Mouse (Mus musculus): Measurements from ENCODE around the gene Tma7. TPM values are rescaled to one million over a fixed set of nuclear protein-coding genes. Genes with fewer than 3 reads are reported as not detected.

The Tma7 gene
- total RNA-seq, 1 experiment from 2014 or later: 340 TPM

DNA sequence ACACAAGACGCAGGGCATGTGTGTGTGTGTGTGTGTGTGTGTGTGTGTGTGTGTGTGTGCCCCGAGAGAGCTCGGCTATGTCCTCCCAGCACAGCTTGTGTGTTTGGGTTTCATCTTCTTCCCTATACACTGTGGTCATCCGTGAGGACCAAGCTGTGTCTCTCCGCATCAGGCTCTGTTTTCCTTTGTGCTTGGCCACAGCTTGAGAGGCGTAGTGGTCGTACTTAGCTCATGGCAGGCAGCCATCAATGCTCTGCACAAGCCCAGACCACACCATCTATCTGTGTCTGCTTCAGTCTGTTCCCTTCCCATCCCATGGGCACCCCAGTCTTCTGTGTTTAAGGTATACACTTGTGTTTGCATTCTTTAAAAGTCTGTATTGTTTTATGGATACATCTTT, 41.0 kb downstream of the Tma7 start:
- no peak for DNase-seq

DNA sequence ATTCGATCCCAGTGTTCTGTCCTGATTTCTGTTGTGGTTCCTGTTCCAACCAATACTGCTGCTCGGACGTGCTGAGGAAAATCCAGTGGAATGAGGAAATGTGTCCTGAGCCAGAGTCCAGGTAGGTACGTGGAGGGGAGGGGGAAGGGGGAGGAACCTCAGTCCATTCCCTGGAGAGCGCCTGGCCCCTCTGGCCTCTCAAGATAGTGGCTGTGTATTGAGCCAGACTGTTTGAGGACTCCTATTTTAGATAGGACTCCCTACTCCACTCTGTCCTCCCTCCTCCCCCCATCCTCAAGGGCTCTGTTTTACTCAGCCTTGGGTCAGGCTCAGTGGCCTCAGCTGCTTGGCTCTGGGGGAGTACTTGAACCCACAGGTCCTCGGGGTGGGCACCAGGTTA, 41.5 kb downstream of the Tma7 start:
- no peak for DNase-seq

DNA sequence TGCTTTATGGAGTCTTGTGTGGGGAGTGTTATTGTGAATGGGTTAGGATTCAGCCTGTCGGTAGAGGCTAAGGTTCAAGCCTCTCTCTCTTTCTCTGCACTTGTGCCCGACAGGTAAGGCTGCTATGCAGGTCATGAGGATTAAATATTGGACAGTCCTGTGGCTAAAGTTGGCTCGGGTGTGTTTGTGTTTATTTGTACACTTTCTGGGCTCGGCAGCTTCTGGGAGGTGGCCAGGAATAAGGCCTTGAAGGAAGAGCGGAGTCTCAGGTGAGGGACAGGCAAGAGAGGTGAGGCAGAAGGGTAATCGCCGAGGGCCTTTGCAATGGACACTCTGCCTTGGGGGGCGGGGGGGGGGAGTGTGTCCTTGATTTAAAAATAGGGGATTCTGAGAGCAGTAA, 42.2 kb downstream of the Tma7 start:
- DNase-seq: no peak

DNA sequence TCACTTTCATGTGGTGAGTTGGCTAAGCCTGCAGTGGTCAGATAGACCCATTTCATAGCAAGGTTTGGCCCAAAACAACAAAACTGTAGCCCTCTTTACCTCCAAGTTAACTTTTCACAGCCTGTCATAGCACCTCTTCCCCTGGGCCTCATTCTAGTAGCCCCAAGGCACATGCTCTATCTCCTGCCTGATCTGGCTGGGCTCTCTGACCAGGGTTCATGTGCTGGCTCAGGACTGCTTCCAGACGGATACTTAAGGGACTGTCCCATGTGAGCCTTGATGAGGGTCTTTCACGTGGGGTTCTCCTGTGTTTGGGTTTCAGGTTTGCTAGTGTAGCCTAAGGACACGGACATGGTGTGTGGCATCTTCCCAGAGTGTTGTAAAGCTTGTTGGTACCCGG, 42.7 kb downstream of the Tma7 start:
- no peak for DNase-seq

DNA sequence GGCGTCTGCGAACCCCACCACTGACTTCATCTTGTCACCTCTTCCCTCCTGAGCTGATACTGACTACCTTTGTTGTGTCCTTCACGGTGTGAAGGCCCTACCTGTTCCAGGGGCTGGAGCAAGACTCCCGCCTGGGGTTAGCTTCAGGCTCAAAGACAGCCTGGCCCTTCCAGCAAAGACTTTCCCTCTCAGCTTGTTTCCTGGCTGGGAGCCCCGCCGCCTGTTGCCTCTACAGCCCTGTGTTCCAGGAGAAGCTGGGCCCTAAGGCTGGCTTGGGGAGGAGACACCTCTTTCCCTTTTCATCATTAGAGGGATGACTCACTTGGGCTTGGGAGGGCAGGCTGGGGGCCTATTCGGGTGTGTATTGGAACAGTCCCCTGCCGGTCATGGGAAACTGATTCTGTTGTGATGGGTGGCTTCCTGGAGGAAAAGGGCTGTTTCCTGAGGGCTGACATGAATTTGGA, 43.5 kb downstream of the Tma7 start:
- peak; percentile 74 for DNase-seq

DNA sequence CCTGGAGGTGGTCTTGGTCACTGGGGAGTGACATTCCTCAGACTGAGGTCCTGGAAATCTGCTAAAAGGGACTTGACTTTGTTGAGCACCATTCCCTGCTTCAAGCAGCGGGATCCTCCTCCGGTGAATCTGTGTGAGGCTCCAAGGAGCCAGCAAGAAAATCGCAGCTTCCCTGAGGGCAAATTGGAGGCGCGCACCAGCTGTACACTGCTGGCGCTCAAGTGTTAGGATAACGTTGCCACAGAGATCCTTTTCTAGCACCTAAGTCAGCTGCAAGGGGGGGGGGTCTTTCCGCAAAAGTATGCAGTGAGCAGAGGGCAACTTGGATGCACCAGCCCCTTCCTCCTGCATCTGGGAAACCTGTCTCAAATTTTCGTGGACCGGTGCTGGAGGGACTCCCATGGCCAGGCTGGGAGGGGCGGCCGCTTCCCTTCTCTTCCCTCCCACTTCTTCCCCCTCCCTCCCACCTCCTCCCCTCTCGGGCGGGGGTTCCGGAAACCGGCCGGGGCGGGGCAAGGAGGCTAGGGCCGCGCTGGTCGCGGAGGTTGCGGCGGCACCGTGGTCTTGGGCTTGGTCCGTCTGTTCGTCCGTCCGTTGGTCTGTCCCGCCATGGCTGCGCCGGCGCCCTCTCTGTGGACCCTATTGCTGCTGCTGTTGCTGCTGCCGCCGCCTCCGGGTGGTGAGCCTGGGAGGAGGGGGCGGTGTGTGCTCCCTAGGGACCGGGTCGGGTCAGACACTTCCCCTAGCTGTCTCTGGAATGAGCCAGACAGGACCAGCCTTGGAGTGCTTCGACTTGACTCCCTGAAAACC, 44.1 kb downstream of the Tma7 start, which contains the start of gene Shisa5:
Gene Shisa5, plus strand, starts transcription at position 480 of the 810 bp plus-strand sequence.
- DNase-seq: peak; percentile 93

DNA sequence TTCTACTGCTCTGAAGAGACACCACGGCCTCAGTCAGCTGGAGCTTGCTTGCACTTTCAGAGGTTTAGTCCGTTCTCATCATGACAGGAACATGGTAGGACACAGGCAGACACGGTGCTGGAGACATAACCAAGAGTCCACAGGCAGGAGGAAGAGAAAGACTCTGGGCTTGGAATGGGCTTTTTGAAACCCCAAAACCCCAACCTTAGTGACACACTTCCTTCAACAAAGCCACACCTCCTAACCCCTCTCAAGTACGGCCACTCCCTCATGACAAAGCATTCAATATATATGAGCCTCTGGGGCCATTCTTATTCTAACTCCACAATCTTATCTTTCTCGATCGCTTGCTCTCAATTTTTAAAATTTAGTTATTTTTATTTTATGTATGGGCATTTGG, 50.0 kb downstream of the Tma7 start:
- DNase-seq: no peak

DNA sequence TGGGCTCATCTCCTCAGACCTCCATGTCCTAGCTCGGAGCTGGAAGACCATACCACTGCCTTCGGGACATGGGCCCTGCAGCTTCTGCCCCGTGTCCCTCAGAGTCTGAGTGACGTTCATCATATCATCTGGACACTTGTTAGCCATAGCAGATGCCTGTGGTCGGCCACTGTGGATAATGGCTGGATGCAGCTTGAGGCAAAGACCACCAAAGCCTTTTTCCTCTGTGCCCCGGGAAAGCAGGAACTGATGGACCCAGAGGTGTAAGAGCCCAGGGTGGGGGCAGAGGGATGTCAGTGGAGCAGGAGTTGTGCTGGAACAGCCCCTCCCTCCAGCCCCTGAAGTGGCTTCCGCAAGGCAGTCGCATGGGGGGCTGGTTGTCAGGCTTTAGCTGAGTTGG, 50.7 kb downstream of the Tma7 start:
- no peak for DNase-seq

DNA sequence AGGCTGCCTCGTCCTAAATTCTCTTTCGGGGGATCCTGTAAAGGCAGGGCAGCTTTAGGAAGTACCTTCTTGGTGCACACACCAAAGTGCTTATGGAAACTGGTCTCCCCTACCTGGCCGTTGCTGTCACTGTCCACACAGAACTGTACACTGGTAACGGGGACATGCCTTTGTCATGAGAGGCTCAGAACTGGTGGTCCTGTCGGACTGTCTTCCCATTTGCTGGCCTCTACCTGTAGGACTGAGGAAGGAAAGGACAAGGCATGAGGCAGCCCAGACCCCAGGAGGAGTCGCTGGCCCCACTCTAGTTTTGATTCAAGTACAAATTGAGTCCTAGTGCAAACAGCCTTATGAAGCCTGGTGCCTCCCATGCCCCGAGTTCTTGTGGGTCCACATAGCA, 51.4 kb downstream of the Tma7 start:
- no peak for DNase-seq

DNA sequence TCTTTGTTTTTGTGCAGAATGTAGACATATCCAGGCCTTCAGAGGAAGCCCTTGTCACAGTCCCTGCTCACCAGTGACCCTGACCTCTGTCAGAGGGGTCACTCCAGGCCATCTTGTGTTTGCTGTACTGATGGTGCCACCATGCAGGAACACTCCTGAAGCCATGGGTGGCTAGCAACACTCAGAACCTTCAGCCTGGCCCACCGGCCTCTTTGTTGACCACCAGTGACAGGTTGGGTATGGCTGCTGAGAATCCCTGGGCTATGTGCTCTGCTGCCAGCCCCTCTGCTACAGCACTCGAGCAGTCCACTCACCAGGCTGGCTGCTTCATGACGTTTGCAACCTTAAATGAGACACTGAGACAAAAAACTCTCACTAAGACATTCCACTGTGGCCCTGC, 52.1 kb downstream of the Tma7 start:
- DNase-seq: no peak

DNA sequence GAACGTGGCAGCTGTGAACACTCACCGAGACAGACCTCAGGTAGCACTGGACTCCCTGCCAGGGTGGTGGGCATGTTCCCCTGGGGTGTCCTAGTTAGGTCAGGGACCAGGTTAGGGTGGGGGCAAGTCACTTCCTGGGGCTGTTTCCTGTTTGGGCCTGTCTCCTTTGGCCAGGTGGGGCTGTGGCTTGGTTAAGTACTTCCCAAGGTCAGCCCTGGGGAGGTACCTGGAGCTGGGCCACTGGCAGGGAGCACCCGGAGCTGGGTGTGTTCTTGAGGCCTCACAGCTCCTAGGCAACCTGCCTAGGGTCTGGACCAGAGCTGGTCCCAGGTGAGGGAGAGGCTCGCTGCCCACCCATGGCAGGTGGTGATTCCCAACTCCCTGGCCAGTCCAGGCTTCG, 53.5 kb downstream of the Tma7 start:
- no peak for DNase-seq

DNA sequence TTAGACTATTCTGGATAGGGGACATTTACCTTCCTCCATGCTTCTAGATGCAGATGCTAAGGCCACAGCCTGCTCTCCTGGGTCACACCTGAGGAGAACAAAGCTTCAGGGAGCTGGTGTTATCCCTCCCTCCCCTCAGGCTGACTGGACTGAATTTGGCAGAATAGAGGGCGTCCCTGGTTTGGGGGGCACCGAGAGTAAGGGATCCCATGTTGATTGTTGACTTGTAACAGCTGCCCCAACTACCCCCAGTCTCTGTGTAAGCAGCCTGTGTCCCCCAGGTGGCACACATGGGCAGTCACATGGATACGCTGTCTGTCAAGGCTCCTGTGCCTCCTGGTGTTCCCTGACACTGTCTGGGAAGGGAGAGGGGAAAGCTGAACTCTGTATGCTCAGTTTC, 54.0 kb downstream of the Tma7 start:
- DNase-seq: no peak

DNA sequence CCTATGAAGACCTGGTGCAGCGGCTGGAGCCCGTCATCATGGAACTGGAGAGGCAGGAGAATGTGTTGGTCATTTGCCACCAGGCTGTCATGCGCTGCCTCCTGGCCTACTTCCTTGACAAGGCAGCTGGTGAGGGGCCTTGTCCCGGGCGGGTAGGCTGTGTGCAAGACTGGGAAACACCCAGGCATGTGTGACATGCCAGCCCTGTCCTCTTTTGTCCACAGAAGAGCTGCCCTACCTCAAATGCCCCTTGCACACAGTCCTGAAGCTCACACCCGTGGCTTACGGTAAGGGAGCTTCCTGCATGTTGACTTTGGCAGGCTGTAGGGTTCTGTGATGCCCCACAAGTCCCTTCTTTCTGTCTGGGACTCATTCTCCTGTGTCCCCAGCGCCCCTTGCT, 54.9 kb downstream of the Tma7 start:
- DNase-seq: peak; percentile 44

Other genes with a start within 250 kb of the Tma7 start
- 8.4 and 13.3 TPM in 2 replicates for gene Slc26a6, start 229.3 kb downstream of the Tma7 start, total RNA-seq (2021)
- not detected in 2 replicates for gene Tmem89, start 168.0 kb downstream of the Tma7 start, total RNA-seq (2021)
- gene Uqcrc1, start 146.0 kb downstream of the Tma7 start, total RNA-seq (2021): 1,224 and 1,334 TPM in 2 replicates
- 6.0 and 8.5 TPM in 2 replicates for gene Col7a1, start 129.0 kb downstream of the Tma7 start, total RNA-seq (2021)
- gene Ucn2, start 96.6 kb downstream of the Tma7 start, total RNA-seq (2021): 0.53 and 0.89 TPM in 2 replicates
- gene Pfkfb4, start 90.8 kb downstream of the Tma7 start, total RNA-seq (2021): 5.0 and 5.7 TPM in 2 replicates
- gene Shisa5, start 44.0 kb downstream of the Tma7 start, total RNA-seq (2021): 95.6 and 167 TPM in 2 replicates
- 13.7 and 13.8 TPM in 2 replicates for gene Trex1, start 22.9 kb downstream of the Tma7 start, total RNA-seq (2021)
- gene Atrip, start 8.5 kb downstream of the Tma7 start, total RNA-seq (2021): 14.6 and 16.0 TPM in 2 replicates
- 15.7 and 17.2 TPM in 2 replicates for gene Ccdc51, start 94 bp downstream of the Tma7 start, total RNA-seq (2021)
- 63.8 and 67.0 TPM in 2 replicates for gene Plxnb1, start 12.8 kb upstream of the Tma7 start, total RNA-seq (2021)
- not detected in 2 replicates for gene Fbxw21, start 79.5 kb upstream of the Tma7 start, total RNA-seq (2021)
- gene Fbxw13, start 113.4 kb upstream of the Tma7 start, total RNA-seq (2021): not detected in 2 replicates
- gene Fbxw20, start 152.2 kb upstream of the Tma7 start, total RNA-seq (2021): not detected in 2 replicates
- not detected in 2 replicates for gene Fbxw14, start 205.1 kb upstream of the Tma7 start, total RNA-seq (2021)